Mouse (Mus musculus): Measurements from ENCODE around the gene Eif2d. TPM values are rescaled to one million over a fixed set of nuclear protein-coding genes. Genes with fewer than 3 reads are reported as not detected.

Eif2d gene
- polyA plus RNA-seq, 1 experiment, result 24.0 TPM

Other genes starting within 250 kb of the Eif2d start
- gene Il20, start 241.7 kb upstream of the Eif2d start, polyA plus RNA-seq (2012; ENCODE audit: insufficient read depth, insufficient read length, missing spikeins), result not detected in 2 replicates
- gene Il19, start 213.1 kb upstream of the Eif2d start, polyA plus RNA-seq (2012; ENCODE audit: insufficient read depth, insufficient read length, missing spikeins), result not detected in 2 replicates
- not detected in 2 replicates for gene Il10, start 133.3 kb upstream of the Eif2d start, polyA plus RNA-seq (2012; ENCODE audit: insufficient read depth, insufficient read length, missing spikeins)
- 76.7 and 87.6 TPM in 2 replicates for gene Mapkapk2, start 55.4 kb upstream of the Eif2d start, polyA plus RNA-seq (2012; ENCODE audit: insufficient read depth, insufficient read length, missing spikeins)
- not detected in 2 replicates for gene Dyrk3, start 14.8 kb upstream of the Eif2d start, polyA plus RNA-seq (2012; ENCODE audit: insufficient read depth, insufficient read length, missing spikeins)
- 0.50 and 0.99 TPM in 2 replicates for gene Rassf5, start 92.1 kb downstream of the Eif2d start, polyA plus RNA-seq (2012; ENCODE audit: insufficient read depth, insufficient read length, missing spikeins)
- gene Ikbke, start 126.4 kb downstream of the Eif2d start, polyA plus RNA-seq (2012; ENCODE audit: insufficient read depth, insufficient read length, missing spikeins), result 1.0 TPM in 2 replicates